Mouse (Mus musculus): Measurements from ENCODE around the gene Ncoa4.
"Not testable (repeated sequence)": the region's sequence is repeated elsewhere in the genome, so short reads cannot be mapped to it uniquely, and the experiment has no call there.

The Ncoa4 gene

DNA sequence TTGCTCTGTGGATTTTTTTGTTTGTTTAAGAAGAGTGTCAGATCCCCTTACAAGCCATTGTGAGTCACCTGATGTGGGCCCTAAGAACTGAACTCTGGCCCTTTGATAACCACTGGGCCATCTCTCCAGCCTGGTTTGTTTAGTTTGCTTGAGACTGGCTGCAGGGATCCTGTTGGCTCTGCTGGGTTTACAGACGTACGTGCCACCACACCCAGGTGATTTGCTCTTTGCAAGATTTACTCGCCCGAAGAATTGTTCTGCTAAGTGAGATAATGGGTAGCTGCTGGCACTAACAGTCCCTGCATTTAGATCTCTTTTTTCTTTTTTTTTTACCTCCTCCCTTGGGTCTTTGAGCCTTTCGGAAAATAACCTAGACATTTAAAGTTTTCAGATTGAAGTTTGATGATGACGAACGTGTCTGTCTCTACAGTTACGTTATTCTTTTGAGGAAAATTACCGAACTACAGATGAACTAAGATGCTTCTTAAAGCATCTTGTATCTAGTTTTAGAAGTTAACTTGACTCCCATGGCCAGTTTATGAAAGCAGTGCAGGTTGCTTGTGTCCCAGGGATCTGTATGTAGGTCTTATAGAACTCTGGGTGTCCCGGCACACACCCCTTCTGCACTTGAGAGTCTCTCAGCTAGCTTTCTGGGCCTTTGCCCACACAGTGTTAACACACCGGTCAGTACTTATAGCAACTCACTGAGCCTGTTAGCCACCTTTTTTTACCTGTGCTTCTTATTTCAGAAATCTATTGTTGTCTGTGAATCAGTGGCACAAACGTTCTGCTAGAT, 1.6 kb downstream of the Ncoa4 start:
- DNase-seq (ENCODE audit: low spot score): no peak

- no peak for DNase-seq (ENCODE audit: low spot score)
Observed at GRCm38 (mm10) chr14:32162231-32162630, 2.6 kb downstream of the Ncoa4 start.

- no peak for DNase-seq (ENCODE audit: low spot score)
Observed at GRCm38 (mm10) chr14:32163203-32163888, 3.7 kb downstream of the Ncoa4 start.

DNA sequence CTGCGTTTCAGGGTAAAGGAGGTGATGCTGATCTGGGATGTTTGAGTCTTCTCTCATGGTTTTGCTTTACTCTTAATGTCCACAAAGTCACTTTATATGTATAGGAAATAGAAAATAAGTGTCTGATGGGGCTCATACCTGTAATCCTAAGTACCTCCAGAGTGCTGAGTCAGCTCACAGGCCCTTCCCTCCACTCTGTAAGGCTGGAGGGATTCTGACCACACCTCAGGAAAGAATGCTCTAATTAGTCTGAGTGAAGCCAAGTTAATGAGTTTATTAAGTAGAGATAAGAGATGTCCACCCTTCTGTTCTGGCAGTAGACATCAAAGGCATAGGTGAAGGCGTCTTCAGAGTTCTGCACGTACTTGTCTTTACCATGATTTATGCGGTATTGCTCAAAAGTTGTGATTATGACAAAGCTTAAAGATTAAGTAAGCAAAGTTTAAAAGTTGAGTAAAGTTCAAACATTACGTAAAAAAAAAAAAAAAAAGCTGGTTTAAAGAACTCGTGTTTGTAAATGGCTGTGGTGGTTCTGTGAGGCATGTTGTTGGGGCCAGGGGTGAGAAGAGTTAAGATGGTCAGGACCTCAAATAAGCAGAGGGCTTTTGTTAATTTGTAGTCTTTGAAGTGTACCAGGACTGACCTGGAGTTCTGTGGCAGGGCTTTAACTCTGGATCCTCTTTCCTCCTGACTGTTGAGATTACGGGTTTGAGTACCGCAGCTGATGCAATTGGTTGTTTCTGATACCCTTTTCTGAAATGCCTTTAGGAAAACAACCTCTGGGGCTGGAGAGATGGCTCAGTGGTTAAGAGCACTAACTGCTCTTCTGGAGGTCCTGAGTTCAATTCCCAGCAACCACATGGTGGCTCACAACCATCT, 4.7 kb downstream of the Ncoa4 start:
- DNase-seq (ENCODE audit: low spot score): peak; percentile 14

- DNase-seq (ENCODE audit: low spot score): peak; percentile 87
Observed at GRCm38 (mm10) chr14:32165278-32166061, 5.8 kb downstream of the Ncoa4 start.

DNA sequence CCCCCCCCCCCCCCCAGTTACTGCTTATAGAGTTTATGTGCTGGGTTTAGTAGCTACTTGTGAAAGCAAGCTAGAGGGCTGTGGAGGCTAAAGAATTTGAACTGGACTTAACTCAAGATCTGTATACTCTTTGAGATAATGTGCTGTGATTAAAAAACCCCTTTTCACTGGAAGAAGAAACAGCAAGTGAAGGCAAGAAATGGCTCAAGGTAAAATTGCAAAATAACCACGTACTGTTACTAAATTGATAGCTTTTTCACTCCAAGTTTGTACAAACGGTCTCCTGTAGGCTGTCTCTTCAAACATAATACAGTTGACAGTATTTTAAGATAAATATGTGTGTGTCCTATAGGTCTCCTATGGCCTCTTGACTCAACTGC, 6.4 kb downstream of the Ncoa4 start:
- no peak for DNase-seq (ENCODE audit: low spot score)

- no peak for DNase-seq (ENCODE audit: low spot score)
Observed at GRCm38 (mm10) chr14:32166840-32167239, 7.2 kb downstream of the Ncoa4 start.

- DNase-seq (ENCODE audit: low spot score): no peak
Observed at GRCm38 (mm10) chr14:32167326-32167725, 7.7 kb downstream of the Ncoa4 start.

- DNase-seq (ENCODE audit: low spot score): no peak
Observed at GRCm38 (mm10) chr14:32168653-32169231, 9.1 kb downstream of the Ncoa4 start.

DNA sequence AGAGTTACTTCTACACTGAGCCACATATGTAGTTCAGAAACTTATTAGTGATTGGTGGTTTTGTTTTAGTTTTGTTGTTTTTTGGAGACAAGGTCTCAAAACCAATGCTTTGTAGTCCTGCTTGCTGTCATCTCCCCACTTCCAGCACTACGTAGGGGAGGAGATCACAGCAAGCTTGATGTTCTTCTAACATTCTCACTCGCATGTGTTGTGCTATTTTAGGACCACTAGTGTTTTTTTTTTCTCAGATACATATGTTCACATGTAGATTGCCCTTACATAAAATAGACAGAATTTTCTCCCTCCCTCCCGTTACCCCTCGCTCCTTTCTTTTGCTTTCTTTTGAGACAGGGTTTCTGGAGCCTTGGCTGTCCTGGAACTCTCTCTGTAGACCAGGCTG, 10.5 kb downstream of the Ncoa4 start:
- no peak for DNase-seq (ENCODE audit: low spot score)

- no peak for DNase-seq (ENCODE audit: low spot score)
Observed at GRCm38 (mm10) chr14:32175310-32175709, 15.6 kb downstream of the Ncoa4 start.

DNA sequence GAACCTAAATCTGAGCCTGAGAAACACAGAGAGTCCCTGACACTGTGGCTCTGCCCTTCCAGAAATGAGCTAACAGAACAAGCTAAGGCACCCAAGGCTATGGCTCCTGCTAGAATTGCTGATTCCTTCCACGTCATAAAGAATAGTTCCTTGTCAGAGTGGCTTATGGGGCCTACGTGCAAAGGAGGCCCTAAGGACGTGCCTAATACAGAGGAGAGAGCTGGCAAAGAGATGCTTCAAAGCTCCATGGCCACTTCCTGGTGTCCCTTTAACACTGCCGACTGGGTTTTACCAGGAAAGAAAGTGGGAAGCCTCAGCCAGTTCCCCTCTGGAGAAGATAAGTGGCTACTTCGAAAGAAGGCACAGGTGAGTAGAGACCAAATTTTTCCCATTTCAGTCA, 16.9 kb downstream of the Ncoa4 start:
- not testable (repeated sequence) for DNase-seq (ENCODE audit: low spot score)

- no peak for DNase-seq (ENCODE audit: low spot score)
Observed at GRCm38 (mm10) chr14:32179393-32180195, 19.9 kb downstream of the Ncoa4 start.

- DNase-seq (ENCODE audit: low spot score): no peak
Observed at GRCm38 (mm10) chr14:32180861-32181260, 21.2 kb downstream of the Ncoa4 start.

DNA sequence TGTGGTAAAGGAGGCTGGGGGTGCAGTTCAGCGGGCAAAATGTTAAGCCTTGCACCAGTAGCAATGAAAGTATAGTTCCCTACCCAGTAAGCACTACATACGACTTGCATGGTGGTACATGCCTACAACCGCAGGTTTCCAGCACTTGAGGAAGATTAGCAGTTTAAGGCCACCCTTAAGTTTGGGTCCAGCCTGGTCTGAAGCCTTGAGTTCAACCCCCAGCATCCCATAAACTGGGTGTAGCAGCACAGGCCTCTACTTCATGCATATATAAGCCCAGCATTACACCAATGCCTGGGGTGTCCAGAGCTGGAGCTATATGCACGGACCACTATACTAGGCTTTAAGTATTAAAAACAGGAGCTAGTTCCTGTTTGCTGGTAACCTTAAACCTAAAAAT, 24.2 kb downstream of the Ncoa4 start:
- DNase-seq (ENCODE audit: low spot score): no peak

DNA sequence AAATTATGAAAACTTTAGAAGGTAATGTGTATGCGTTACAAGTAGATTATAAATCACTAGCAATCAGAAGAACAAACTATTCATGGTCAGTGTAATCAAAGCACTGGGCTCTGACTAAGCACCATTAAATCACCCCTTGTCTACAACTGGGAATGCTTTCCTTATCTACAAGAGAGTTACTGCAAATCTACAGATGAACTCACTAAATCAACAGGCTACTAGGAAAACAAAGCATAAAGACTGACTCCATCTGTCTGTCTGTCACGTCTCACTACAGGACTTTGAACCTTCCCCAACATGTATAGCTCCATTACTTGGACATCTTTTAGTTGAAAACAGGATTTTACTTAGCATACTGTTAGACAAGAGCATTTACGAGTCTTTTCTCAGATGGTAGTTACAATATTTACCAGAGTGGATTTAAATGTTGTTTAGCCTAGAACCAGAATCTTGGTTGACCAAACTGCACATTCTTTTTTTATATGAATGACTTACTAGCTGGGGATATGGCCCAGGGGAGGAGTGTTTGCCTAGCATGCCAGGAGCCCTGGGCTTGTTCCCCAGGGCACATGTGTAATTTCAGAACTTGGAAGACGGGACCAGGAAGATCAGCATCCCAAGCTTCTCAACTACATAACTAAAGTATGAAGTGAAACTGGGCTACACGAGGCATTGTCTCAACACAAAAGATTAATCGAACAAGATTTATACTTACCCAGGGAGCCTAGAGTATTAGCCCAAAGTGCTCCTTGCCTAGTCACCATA, 31.1 kb downstream of the Ncoa4 start:
- no peak for DNase-seq (ENCODE audit: low spot score)

- no peak for DNase-seq (ENCODE audit: low spot score)
Observed at GRCm38 (mm10) chr14:32191926-32192325, 32.3 kb downstream of the Ncoa4 start.

DNA sequence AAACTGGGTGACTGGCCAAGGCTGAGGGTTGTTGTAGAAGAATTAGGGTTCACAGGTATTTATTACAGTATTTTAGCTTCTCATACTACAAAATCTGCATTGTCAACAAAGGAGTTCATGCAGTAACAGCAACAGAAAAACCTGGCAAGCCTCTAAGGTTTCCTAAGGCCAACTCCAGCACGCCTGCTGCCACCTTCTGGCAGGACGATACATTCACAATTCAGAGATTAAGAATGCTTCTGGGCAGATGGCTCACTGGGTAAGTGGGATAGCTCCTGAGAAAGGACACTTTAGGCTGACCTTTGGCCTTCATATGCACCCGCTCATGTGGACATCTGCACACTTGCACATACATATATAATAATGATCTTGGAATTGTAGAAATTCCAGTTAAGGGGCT, 32.8 kb downstream of the Ncoa4 start:
- peak; percentile 60 for DNase-seq (ENCODE audit: low spot score)

DNA sequence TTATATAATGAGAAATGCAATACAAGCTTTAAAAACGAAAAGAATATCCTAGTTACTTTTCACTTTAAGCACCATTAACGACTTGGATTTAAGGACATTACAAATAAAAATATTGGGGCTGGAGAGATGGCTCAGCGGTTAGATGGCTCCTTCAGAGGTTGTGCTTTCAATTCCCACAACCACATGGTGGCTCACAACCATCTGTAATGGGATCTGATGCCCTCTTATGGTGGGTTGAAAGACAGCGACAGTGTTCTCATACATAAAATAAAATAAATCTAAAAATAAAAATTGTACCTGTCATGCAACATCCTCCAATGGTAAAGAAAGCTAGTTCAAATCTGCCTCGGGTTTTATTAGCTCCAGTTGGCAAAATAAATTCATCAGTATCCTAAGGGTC, 33.9 kb downstream of the Ncoa4 start:
- not testable (repeated sequence) for DNase-seq (ENCODE audit: low spot score)

- DNase-seq (ENCODE audit: low spot score): no peak
Observed at GRCm38 (mm10) chr14:32201354-32201753, 41.7 kb downstream of the Ncoa4 start.
